Mouse (Mus musculus) cerebral cortex, adult 2 months (tissue): ENCODE data around the gene Tfrc.

Source experiments
- WGBS: fragments of 180-500 bp; shearing (Covaris S2); methylation state at CpG from one replicate; pipeline ENCODE4 v1.1.7; 2018; 5-methylcytosine and 5-hydroxymethylcytosine counted together

Tfrc gene

GRCm38 (mm10) chr16:32650974-32651618 is 42.4 kb downstream of the Tfrc start:
- WGBS = 72% methylated on average over 5 of the region's 5 CpGs

DNA sequence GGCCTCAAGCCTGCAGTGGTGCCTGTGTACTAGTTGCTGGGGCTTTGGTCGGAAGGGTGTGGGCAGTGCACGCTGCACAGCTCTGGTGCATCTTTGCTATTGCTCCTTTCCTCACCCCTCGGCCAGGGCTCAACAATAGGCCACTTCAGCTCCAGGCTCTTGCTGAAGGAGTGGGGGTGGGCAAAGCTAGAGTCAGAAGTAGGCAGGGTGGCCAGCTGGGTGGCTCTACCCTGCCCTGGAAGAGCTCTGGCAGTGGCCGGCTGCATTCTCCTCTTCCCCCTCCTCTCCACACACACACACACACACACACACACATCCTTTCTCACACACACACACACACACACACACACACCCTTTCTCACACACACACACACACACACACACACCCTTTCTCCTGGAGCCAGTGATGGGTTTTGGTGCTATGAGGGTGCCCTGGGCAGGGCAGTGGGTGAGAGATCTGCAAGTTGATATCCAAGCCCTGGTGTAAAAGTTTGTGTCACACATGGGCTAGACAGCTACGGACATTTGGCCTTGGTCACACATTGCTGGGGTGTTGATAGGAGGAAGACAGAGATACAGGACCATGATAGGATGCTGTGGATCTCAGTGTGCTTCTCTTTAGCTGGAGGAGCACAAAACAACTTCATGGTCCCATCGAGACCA is 45.5 kb downstream of the Tfrc start:
- 44% methylated on average over 6 of the region's 6 CpGs for WGBS

GRCm38 (mm10) chr16:32655534-32655933 is 46.8 kb downstream of the Tfrc start:
- 74% methylated on average over 4 of the region's 4 CpGs for WGBS

DNA sequence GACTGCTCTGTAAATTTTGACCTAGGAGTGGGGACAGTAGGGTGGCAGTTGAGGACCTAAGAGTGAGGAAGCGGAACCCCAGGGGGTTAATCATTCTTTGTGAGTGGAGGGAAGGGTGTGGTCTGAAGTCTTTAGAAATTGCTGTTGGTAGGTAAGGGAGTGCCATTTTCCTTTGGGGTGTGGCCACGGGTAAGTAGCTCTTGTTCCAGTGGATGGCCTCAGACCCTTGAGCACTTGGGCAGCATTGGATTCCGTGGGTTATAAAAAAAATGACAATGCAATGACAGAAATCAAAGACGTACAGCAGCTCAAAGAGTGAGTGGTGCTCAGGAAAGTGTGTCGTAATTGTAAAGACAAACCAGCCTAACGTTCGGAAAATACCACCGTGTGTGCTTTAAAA is 47.6 kb downstream of the Tfrc start:
- WGBS = 51% methylated on average over 8 of the region's 8 CpGs

GRCm38 (mm10) chr16:32656794-32657193 is 48.1 kb downstream of the Tfrc start:
- 49% methylated on average over 8 of the region's 8 CpGs for WGBS

GRCm38 (mm10) chr16:32657498-32658250 is 49.0 kb downstream of the Tfrc start:
- WGBS = 72% methylated on average over 16 of the region's 16 CpGs

- WGBS = 2% methylated on average over 11 of the region's 21 CpGs
These were observed 50.0 kb downstream of the Tfrc start for GRCm38 (mm10) chr16:32658743-32659171.

DNA sequence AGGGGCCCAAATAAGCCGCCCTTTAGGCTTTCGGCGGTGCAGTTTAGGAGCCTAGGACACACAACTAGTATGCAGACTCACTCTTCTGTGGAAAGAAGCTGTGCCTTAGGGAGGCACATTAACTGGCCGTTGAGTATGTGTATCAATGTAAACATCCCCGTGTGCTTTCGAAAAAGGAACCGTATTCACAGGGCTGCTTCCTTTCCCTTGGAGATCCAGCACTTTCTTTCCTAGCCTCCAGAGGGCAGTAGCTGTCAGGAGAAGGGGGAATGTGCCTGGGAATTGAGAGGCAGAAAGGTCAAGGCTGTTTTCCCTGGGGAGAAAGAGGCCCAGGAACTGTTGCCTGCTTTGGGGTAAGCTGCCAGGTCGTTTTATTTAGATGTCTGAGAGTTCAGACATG is 50.7 kb downstream of the Tfrc start:
- 3% methylated on average over 8 of the region's 8 CpGs for WGBS

GRCm38 (mm10) chr16:32660095-32660494 is 51.4 kb downstream of the Tfrc start:
- WGBS = 8% methylated on average over 1 of the region's 1 CpGs

GRCm38 (mm10) chr16:32660557-32661321 is 52.0 kb downstream of the Tfrc start:
- WGBS = 7% methylated on average over 10 of the region's 10 CpGs

- WGBS = 26% methylated on average over 10 of the region's 10 CpGs
These were observed 52.8 kb downstream of the Tfrc start for GRCm38 (mm10) chr16:32661493-32661921.

DNA sequence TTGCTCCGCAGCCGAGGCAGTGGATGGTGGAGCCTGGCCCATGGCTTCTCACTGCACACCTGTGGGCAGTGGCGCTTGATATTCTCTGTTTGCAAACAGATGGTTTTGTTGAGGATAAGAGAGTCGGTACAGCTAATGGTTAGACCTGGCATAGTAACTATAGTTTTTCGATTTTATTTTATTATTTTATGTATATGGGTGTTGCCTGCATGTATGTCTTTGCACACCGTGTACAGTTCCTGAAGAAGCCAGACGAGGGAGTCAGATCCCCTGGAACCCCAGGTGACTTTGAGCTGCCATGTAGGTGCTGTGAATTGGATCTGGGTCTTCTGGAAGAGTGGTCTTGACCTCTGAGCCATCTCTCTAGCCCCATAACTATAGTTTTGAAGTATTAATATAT is 53.7 kb downstream of the Tfrc start:
- WGBS = 58% methylated on average over 7 of the region's 7 CpGs

- WGBS = 31% methylated on average over 9 of the region's 9 CpGs
These were observed 54.6 kb downstream of the Tfrc start for GRCm38 (mm10) chr16:32663231-32663858.

GRCm38 (mm10) chr16:32664211-32664610 is 55.5 kb downstream of the Tfrc start:
- WGBS = 66% methylated on average over 2 of the region's 2 CpGs

DNA sequence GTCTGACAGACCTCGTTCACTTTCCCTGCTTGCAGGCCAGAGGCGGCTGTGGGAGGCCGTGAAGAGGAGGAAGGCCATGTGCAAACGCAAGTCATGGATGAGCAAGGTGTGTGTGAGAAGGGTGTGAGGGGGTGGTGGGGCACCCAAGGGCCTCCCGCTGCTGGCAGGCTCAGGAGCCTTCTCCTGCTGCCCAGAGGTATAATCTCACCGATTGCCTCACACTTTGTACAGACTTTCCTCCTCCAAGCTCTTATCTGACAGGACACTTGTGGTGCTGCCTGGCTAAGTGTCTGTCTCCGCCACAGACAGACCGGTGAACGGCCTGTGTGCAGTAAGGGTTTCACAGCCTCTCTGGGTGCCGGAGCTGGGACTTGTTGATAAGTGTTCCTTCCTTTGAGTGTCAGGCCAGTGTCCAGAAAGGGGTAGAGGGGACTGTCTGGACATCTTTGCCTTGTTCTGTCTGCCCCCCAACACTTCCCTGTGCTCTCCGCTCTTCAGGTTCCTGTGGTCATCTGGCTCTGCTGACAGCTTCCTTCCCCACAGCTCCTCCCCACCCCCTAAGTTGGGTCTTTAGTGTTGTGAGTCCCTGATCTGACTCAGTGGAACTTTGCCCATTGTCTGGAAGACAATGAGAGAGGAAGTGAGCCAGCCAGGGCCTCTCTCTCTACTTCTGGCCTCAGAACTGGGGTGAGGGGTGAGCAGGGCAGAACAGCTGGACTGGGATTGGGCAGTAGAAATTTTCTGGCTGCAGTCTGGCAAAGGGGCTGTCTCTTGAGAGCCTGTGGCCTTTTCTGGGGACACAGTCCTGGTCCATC is 57.3 kb downstream of the Tfrc start:
- WGBS = 53% methylated on average over 11 of the region's 11 CpGs

- WGBS = 66% methylated on average over 9 of the region's 9 CpGs
These were observed 58.2 kb downstream of the Tfrc start for GRCm38 (mm10) chr16:32666671-32667551.

GRCm38 (mm10) chr16:32667552-32667872 is 58.8 kb downstream of the Tfrc start:
- 64% methylated on average over 3 of the region's 3 CpGs for WGBS

- WGBS = 63% methylated on average over 10 of the region's 10 CpGs
These were observed 59.3 kb downstream of the Tfrc start for GRCm38 (mm10) chr16:32668030-32668429.

GRCm38 (mm10) chr16:32668472-32668871 is 59.8 kb downstream of the Tfrc start:
- WGBS = 62% methylated on average over 4 of the region's 4 CpGs

GRCm38 (mm10) chr16:32669243-32669642 is 60.5 kb downstream of the Tfrc start:
- WGBS = 90% methylated on average over 10 of the region's 10 CpGs
